Mouse (Mus musculus): ENCODE results near the gene Slc8b1.
"Not testable (repeated sequence)": the region's sequence is repeated elsewhere in the genome, so short reads cannot be mapped to it uniquely, and the experiment has no call there.

The Slc8b1 gene

GRCm38 (mm10) chr5:120495703-120496226, 15.2 kb upstream of the Slc8b1 start:
- no peak for DNase-seq (ENCODE audit: low spot score)

DNA sequence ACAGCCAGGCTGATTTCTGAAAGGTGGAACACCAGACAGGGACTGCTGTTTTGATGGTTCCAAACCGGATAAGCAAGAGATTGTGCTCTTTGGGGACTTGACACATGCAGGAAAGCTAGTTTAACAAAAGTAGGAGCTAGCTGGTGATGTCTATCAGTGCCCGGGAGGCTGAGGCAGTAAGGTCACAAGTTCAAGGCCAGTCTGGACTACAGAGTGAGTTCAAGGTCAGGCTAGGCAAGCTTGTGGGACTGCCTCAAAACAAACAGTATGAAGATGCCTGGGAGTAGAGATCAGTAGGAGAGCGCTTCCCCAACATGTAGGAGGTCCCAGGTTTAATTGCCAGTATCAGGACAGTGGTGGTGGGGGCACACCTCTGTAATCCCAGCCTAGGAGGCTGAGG, 13.9 kb upstream of the Slc8b1 start:
- DNase-seq (ENCODE audit: low spot score) = no peak

DNA sequence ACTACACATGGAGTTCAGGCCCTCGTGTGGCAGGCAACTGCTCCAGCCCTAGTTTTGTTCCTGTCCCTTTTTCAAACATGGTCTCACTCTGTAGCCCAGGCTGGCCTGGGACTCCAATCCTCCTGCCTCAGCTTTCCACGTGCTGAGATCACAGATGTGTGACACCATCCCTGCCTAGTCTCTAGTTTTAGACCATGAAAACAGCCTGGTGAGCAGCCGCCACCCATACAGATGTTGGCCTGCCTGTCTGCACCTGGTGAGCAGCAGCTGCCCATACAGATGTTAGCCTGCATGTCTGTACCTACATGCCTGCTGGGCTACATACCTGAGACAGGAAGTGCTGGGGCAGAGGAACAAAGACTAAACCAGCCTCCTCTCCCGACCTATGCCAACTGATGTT, 11.8 kb upstream of the Slc8b1 start:
- no peak for DNase-seq (ENCODE audit: low spot score)

DNA sequence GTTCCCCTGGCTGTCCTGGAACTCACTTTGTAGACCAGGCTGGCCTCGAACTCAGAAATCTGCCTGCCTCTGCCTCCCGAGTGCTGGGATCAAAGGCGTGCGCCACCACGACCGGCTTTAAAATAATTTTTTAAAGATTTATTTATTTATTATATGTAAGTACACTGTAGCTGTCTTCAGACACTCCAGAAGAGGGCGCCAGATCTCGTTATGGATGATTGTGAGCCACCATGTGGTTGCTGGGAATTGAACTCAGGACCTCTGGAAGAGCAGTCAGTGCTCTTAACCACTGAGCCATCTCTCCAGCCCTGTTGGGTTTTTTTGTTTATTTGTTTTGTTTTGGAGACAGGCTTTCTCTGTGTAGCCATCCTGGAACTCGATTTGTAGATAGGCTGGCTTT, 10.4 kb upstream of the Slc8b1 start:
- DNase-seq (ENCODE audit: low spot score) = not testable (repeated sequence)

- DNase-seq (ENCODE audit: low spot score) = no peak
Measured at GRCm38 (mm10) chr5:120502147-120502621, 8.8 kb upstream of the Slc8b1 start.

GRCm38 (mm10) chr5:120502675-120503143, 8.3 kb upstream of the Slc8b1 start:
- DNase-seq (ENCODE audit: low spot score) = no peak

DNA sequence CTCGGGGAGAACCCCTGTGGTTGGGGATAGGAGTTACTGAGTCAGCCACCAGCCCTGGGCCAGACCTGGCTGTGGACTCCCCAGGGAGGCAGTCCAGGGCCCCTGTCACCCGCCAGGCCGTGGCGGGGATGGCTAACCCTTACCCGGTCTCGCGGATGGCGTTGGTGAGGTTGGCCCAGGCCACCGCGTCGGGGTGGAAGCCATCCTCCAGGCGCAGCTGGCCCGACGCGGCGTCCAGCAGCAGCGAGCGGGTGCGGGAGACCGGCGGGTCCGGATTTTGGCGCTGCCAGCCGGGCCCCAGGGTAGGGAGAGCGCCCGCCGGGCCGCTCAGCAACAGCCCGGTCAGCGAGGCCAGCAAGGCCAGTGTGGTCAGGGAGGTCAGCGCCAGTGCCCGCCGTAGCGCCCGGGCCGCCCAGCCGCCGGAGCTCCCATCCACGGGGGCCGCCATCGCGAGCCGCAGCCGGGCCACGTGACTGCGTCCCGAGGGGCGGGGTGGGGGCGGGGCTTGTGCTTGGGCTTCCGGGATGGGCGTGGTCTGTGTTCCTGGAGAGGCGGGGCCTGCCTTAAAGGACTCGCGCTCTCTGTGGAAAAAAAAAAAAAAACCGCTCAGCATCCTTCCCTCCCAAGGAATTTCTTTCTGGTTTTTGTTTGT, 7.7 kb upstream of the Slc8b1 start, which contains the start of gene Plbd2:
TSS of gene Plbd2 (minus strand) at position 482 of the 652 bp plus-strand sequence.
- DNase-seq (ENCODE audit: low spot score) = no peak

DNA sequence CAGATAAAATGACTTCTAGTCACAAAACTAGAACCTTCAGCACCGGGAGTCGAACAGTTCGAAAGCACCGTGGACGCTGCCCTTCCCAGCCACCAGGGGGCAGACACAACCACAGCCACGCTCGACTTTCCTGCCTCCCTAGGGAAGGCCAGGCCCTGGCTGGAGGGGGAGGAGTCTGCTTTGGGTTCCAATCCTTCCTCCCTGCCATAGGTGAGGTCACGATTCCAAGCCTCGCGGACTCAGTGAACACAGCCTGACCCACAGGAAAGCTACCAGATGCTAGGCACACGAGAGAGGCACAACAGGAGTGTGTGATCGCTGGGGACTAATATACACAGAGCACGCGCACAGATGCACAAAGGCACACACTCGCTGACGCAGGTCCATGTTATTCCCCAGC, 5.6 kb upstream of the Slc8b1 start:
- DNase-seq (ENCODE audit: low spot score) = no peak

DNA sequence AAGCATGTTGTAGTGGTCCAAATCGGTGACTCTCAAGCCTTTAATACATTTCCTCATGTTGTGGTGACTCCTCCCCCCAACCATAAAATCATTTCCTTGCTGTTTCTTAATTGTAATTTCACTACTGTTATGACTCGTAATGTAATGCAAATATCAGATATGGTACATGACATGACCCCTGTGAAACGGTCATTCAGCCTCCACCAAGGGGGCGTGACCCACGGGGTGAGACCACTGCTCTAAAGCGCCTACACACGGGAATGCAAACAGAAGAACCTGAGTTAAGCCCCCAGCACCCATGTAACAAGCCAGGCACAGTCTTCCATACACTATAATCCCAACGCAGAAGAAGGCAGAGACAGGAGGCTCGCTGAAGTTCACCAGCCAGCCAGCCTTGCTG, 5.2 kb upstream of the Slc8b1 start:
- DNase-seq (ENCODE audit: low spot score) = no peak

GRCm38 (mm10) chr5:120506490-120506889, 4.5 kb upstream of the Slc8b1 start:
- no peak for DNase-seq (ENCODE audit: low spot score)

- no peak for DNase-seq (ENCODE audit: low spot score)
Measured at GRCm38 (mm10) chr5:120507311-120507710, 3.7 kb upstream of the Slc8b1 start.

GRCm38 (mm10) chr5:120511643-120512220, 764 bp downstream of the Slc8b1 start:
- DNase-seq (ENCODE audit: low spot score) = no peak

DNA sequence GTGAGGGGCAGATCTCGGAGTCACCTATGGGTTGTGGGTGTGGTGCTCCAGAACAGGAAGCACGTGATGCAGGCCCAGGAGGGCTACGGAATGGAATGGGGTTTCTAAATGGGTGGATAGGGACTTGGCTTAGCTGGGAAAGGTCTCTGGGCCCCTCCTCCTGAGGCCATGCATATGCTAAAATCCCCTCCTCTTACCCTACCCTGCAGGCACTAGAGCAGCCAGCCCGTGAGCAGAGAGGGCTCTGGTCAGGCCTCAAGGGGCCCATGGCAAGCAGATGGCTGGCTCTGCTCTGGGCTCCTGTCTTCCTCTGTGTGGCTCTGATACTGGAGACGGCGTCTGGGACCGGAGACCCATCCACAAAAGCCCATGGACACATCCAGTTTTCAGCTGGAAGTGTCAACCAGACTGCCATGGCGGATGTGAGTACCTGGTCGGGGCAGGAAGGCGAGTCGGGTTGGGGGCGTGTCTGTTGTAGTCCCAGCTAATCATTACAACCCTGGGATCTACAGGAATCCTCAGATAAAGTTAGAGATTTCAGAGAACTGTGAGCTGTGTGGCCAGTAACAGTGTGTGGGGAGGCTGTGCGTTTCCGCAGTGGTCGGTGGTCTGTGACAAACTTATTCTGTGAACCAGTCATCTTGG, 2.1 kb downstream of the Slc8b1 start:
- DNase-seq (ENCODE audit: low spot score) = no peak

GRCm38 (mm10) chr5:120514031-120514677, 3.2 kb downstream of the Slc8b1 start:
- DNase-seq (ENCODE audit: low spot score) = no peak

DNA sequence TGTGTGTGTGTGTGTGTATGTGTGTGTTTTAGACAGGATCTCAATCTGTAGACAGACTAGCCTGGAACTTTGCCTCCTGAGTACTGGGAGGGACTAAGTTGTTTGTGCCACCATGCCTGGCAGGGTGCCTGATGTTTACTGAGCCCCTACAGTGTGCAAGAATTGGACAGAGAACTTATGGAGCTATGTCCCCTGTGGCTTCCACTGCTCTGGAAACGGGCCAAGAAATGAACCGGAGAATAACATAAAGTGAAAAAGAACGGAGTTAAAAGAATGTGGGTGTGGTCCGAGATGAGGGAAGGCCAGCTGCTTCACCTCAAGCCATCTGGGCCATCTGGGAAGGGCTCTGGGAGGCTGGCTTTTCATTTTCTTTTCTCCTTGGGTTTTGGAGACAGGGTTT, 3.8 kb downstream of the Slc8b1 start:
- no peak for DNase-seq (ENCODE audit: low spot score)

GRCm38 (mm10) chr5:120515451-120515850, 4.5 kb downstream of the Slc8b1 start:
- no peak for DNase-seq (ENCODE audit: low spot score)

- DNase-seq (ENCODE audit: low spot score) = no peak
Measured at GRCm38 (mm10) chr5:120516221-120516984, 5.4 kb downstream of the Slc8b1 start.

DNA sequence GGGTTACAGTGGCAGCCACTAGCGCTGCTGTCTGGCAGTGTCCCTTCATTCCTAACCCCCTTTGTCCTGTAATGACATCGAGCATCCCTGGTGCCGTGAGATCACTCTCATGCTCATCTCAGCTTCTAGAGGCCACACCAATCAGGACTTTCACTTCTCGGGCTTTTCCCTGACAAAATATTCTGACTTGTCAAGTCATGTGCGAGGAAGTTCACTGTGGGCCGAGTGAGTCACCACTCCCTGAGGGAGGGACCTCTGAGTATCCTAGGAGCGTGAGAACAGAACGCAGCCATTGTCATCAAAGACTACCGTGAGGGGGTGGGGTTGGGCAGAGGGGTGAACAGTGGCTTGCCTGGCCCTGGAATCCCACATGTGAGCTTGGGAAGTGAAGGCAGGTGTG, 6.6 kb downstream of the Slc8b1 start:
- DNase-seq (ENCODE audit: low spot score) = no peak

GRCm38 (mm10) chr5:120522649-120523048, 11.7 kb downstream of the Slc8b1 start:
- DNase-seq (ENCODE audit: low spot score) = no peak

- no peak for DNase-seq (ENCODE audit: low spot score)
Measured at GRCm38 (mm10) chr5:120524736-120525135, 13.8 kb downstream of the Slc8b1 start.

DNA sequence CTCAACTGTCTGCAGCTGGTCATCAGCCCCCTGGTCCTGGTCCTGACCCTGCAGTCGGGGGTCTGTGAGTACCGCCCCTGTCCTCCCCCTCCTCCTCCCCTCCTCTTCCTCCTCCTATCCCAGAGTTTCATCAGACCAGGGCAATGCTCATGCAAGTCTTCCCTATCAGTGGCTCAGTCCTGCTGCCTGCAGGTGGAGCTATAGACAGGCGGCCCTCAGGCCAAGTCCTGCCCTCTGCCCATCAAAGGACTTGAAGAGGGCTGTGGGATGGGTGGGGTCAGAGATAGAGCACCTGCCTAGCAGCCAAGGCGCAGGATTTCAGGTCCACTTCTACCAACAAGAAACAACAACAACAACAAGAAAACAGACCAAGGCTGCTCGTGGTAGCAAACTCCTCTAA, 14.8 kb downstream of the Slc8b1 start:
- no peak for DNase-seq (ENCODE audit: low spot score)

DNA sequence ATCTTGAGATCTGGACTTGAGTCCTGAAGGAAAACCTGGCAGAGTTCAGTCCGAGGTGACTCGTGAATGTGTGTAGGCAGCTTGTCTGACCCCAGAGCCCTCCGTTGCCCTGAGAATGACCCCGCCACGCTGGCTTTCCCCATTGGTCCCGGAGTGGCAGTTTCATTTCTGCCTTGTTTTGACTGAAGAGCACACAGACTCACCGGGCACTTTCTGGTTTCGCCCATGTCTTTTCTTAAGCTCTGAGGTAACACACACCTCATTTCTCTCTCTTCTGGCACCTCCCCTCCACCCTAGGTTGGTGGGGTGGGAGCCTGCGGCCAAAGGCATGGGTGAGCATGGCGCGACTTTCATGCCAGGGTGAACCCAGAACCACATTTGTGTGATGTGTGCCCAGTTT, 15.3 kb downstream of the Slc8b1 start:
- DNase-seq (ENCODE audit: low spot score) = no peak
